Mouse (Mus musculus) hindbrain, embryonic 15.5 days (tissue): Measurements from ENCODE around the gene Ppp1r32. TPM values are rescaled to one million over a fixed set of nuclear protein-coding genes. Genes with fewer than 3 reads are reported as not detected.

Source experiments
- ATAC-seq: fragments of 200-750 bp; cut with Nextera tagmentation; 2 replicates; pipeline ENCODE4 v1.8.0; 2017; ENCODE audit warnings: low read depth, moderate number of reproducible peaks, moderate TSS enrichment; ENCODE audit not compliant: low FRiP score
- H3K27ac ChIP-seq: fragments of 300-500 bp; sonication (generic); replicated peaks from 2 replicates; pipeline ENCODE4 v1.5.1; 2015; ENCODE audit warnings: mild to moderate bottlenecking, inconsistent platforms
- H3K27me3 ChIP-seq: fragments of 300-500 bp; sonication (generic); 2 replicates; pipeline ENCODE4 v1.6.1; 2015; ENCODE audit warnings: control low read depth, inconsistent platforms
- H3K36me3 ChIP-seq: fragments of 300-500 bp; sonication (generic); 2 replicates; pipeline ENCODE4 v1.6.1; 2015; ENCODE audit warnings: control low read depth, inconsistent platforms
- H3K4me1 ChIP-seq: fragments of 300-500 bp; sonication (generic); replicated peaks from 2 replicates; pipeline ENCODE4 v1.6.1; 2015; ENCODE audit warnings: control low read depth, inconsistent platforms
- H3K4me2 ChIP-seq: fragments of 300-500 bp; sonication (generic); 2 replicates; pipeline ENCODE4 v1.6.1; 2015; ENCODE audit warnings: moderate library complexity, mild to moderate bottlenecking, inconsistent platforms
- H3K4me3 ChIP-seq: fragments of 300-500 bp; sonication (generic); 2 replicates; pipeline ENCODE4 v1.5.1; 2015; ENCODE audit warnings: mild to moderate bottlenecking, inconsistent platforms
- H3K9ac ChIP-seq: fragments of 300-500 bp; sonication (generic); 2 replicates; pipeline ENCODE4 v1.6.1; 2015; ENCODE audit warnings: inconsistent platforms
- H3K9me3 ChIP-seq: fragments of 300-500 bp; sonication (generic); 2 replicates; pipeline ENCODE4 v1.6.1; 2016; ENCODE audit warnings: control low read depth, inconsistent platforms
- WGBS: fragments of 180-500 bp; shearing (Covaris S2); methylation state at CpG from one replicate; pipeline ENCODE4 v1.1.7; 2015; 5-methylcytosine and 5-hydroxymethylcytosine counted together
- polyA plus RNA-seq: library from polyadenylated mRNA; unstranded; fragments of >200 nt; fragmentation: Nextera tagmentation; extraction: Ambion mirVana; gene quantifications from 2 replicates; pipeline ENCODE4 v1.2.1, GENCODE M21; 2015

Gene Ppp1r32
- polyA plus RNA-seq, 1 experiment from 2014 or later: 2.3 TPM

GRCm38 (mm10) chr19:10433879-10434540 lies 48.7 kb downstream of the Ppp1r32 start:
- no peak overlapping the region for H3K27ac ChIP-seq
- H3K9ac ChIP-seq: no peak overlapping the region
- no peak overlapping the region for H3K4me3 ChIP-seq
- no peaks in the 10 kb centered on the region for H3K9me3 ChIP-seq
- no peak for ATAC-seq
- H3K4me1 ChIP-seq: no peaks in the 10 kb centered on the region
- H3K4me2 ChIP-seq: no peak overlapping the region
- 64% methylated on average over 9 of the region's 9 CpGs for WGBS
- H3K36me3 ChIP-seq: no peaks in the 10 kb centered on the region
- no peaks in the 10 kb centered on the region for H3K27me3 ChIP-seq

- H3K36me3 ChIP-seq: no peaks in the 10 kb centered on the region
- H3K9ac ChIP-seq: no peak overlapping the region
- no peaks in the 10 kb centered on the region for H3K9me3 ChIP-seq
- H3K4me1 ChIP-seq: no peaks in the 10 kb centered on the region
- no peak for ATAC-seq
- no peak overlapping the region for H3K4me2 ChIP-seq
- 80% methylated on average over 7 of the region's 7 CpGs for WGBS
- no peak overlapping the region for H3K27ac ChIP-seq
- H3K27me3 ChIP-seq: no peaks in the 10 kb centered on the region
- no peak overlapping the region for H3K4me3 ChIP-seq
Measured at GRCm38 (mm10) chr19:10433225-10433624, 49.5 kb downstream of the Ppp1r32 start.

- Histone ChIP-seq H3K27me3 (no peaks in the 10 kb centered on the region), H3K4me1 (no peaks in the 10 kb centered on the region), H3K36me3 (no peaks in the 10 kb centered on the region), H3K4me3 (no peak overlapping the region), H3K9me3 (no peaks in the 10 kb centered on the region), H3K9ac (no peak overlapping the region), H3K27ac (no peak overlapping the region), H3K4me2 (no peak overlapping the region)
- WGBS: 56% methylated on average over 4 of the region's 4 CpGs
- ATAC-seq: no peak
Measured at GRCm38 (mm10) chr19:10431841-10432240, 50.9 kb downstream of the Ppp1r32 start.

GRCm38 (mm10) chr19:10431410-10431809 lies 51.3 kb downstream of the Ppp1r32 start:
- H3K27me3 ChIP-seq: no peaks in the 10 kb centered on the region
- no peak overlapping the region for H3K9ac ChIP-seq
- H3K4me3 ChIP-seq: no peak overlapping the region
- H3K4me1 ChIP-seq: peaks cover under 1% of the 10 kb centered on the region; the same call in 1 of the 2 replicates
- no peak overlapping the region for H3K27ac ChIP-seq
- no peak overlapping the region for H3K4me2 ChIP-seq
- no peaks in the 10 kb centered on the region for H3K9me3 ChIP-seq
- 61% methylated on average over 3 of the region's 3 CpGs for WGBS
- no peaks in the 10 kb centered on the region for H3K36me3 ChIP-seq
- ATAC-seq: no peak

- WGBS: 85% methylated on average over 8 of the region's 8 CpGs
- H3K4me1 ChIP-seq: peaks cover 4% of the 10 kb centered on the region; the same call in 1 of the 2 replicates
- no peaks in the 10 kb centered on the region for H3K27me3 ChIP-seq
Measured at GRCm38 (mm10) chr19:10429371-10429770, 53.4 kb downstream of the Ppp1r32 start.

GRCm38 (mm10) chr19:10427431-10427830 lies 55.3 kb downstream of the Ppp1r32 start:
- H3K27ac ChIP-seq: no peak overlapping the region

More at GRCm38 (mm10) chr19:10429371-10429770, 53.4 kb downstream of the Ppp1r32 start:
- no peak overlapping the region for H3K4me3 ChIP-seq
- H3K9ac ChIP-seq: no peak overlapping the region
- no peak overlapping the region for H3K27ac ChIP-seq
- no peaks in the 10 kb centered on the region for H3K9me3 ChIP-seq
- ATAC-seq: no peak
- no peaks in the 10 kb centered on the region for H3K36me3 ChIP-seq
- H3K4me2 ChIP-seq: no peak overlapping the region

GRCm38 (mm10) chr19:10426793-10427192 lies 55.9 kb downstream of the Ppp1r32 start:
- Histone ChIP-seq H3K27ac (no peak overlapping the region), H3K4me3 (no peak overlapping the region), H3K9ac (no peak overlapping the region), H3K4me2 (no peak overlapping the region), H3K9me3 (no peaks in the 10 kb centered on the region), H3K4me1 (peaks cover 14% of the 10 kb centered on the region), H3K27me3 (no peaks in the 10 kb centered on the region), H3K36me3 (no peaks in the 10 kb centered on the region)
- no peak for ATAC-seq
- WGBS: 52% methylated on average over 6 of the region's 6 CpGs

More at GRCm38 (mm10) chr19:10427431-10427830, 55.3 kb downstream of the Ppp1r32 start:
- no peak overlapping the region for H3K4me3 ChIP-seq
- no peaks in the 10 kb centered on the region for H3K36me3 ChIP-seq
- no peak for ATAC-seq
- 81% methylated on average over 9 of the region's 9 CpGs for WGBS
- no peaks in the 10 kb centered on the region for H3K27me3 ChIP-seq
- H3K4me2 ChIP-seq: no peak overlapping the region
- H3K9me3 ChIP-seq: no peaks in the 10 kb centered on the region
- H3K4me1 ChIP-seq: peaks cover 7% of the 10 kb centered on the region
- H3K9ac ChIP-seq: no peak overlapping the region

- Histone ChIP-seq H3K9ac (no peak overlapping the region), H3K9me3 (no peaks in the 10 kb centered on the region), H3K4me2 (no peak overlapping the region), H3K4me1 (peaks cover 17% of the 10 kb centered on the region), H3K27me3 (no peaks in the 10 kb centered on the region), H3K27ac (no peak overlapping the region), H3K4me3 (no peak overlapping the region), H3K36me3 (no peaks in the 10 kb centered on the region)
- WGBS: 28% methylated on average over 25 of the region's 25 CpGs
- ATAC-seq: no peak
Measured at GRCm38 (mm10) chr19:10426312-10426711, 56.4 kb downstream of the Ppp1r32 start.

- Histone ChIP-seq H3K27me3 (no peaks in the 10 kb centered on the region), H3K27ac (no peak overlapping the region), H3K9me3 (no peaks in the 10 kb centered on the region), H3K36me3 (no peaks in the 10 kb centered on the region), H3K4me3 (no peak overlapping the region), H3K9ac (no peak overlapping the region), H3K4me1 (peaks cover 17% of the 10 kb centered on the region), H3K4me2 (no peak overlapping the region)
- ATAC-seq: no peak
- WGBS: 47% methylated on average over 12 of the region's 13 CpGs
Measured at GRCm38 (mm10) chr19:10425484-10426270, 57.1 kb downstream of the Ppp1r32 start.

GRCm38 (mm10) chr19:10424751-10425150 lies 58.0 kb downstream of the Ppp1r32 start:
- no peak for ATAC-seq
- 49% methylated on average over 1 of the region's 1 CpGs for WGBS
- no peak overlapping the region for H3K4me3 ChIP-seq
- H3K4me2 ChIP-seq: no peak overlapping the region
- no peaks in the 10 kb centered on the region for H3K9me3 ChIP-seq
- H3K27me3 ChIP-seq: no peaks in the 10 kb centered on the region
- H3K27ac ChIP-seq: no peak overlapping the region
- H3K4me1 ChIP-seq: peaks cover 17% of the 10 kb centered on the region
- no peak overlapping the region for H3K9ac ChIP-seq
- H3K36me3 ChIP-seq: no peaks in the 10 kb centered on the region
